Mouse (Mus musculus) CH12.LX (cell line): ENCODE measurements around the gene Cacna1s. TPM values are rescaled to one million over a fixed set of nuclear protein-coding genes. Genes with fewer than 3 reads are reported as not detected.

Source experiments
- DNase-seq: peaks from one replicate; pipeline ENCODE4 v3.0.0-alpha.2; 2013; ENCODE audit errors: extremely low read depth
- H3K27ac ChIP-seq: 2 replicates; pipeline ENCODE4 v1.5.1; 2012; ENCODE audit warnings: low read depth, mild to moderate bottlenecking, control low read depth, moderate library complexity; ENCODE audit not compliant: insufficient read depth
- H3K27me3 ChIP-seq: replicated peaks from 2 replicates; pipeline ENCODE3; 2012; ENCODE audit warnings: inconsistent platforms
- H3K36me3 ChIP-seq, 2 experiments: replicated peaks in 1 of 2; 2 replicates each; pipeline versions ENCODE3 to v1.6.1; 2012; ENCODE audit warnings: inconsistent platforms in 1 of 2, low read length in 1 of 2, mild to moderate bottlenecking in 1 of 2, mixed read lengths in 1 of 2, moderate library complexity in 1 of 2; ENCODE audit not compliant: control insufficient read depth in 1 of 2, insufficient read depth in 1 of 2
- H3K4me1 ChIP-seq, 2 experiments: 2 replicates each; pipeline ENCODE4 v1.6.1; 2012; ENCODE audit warnings: inconsistent platforms in 1 of 2, moderate library complexity in 1 of 2; ENCODE audit not compliant: insufficient read depth in 2 of 2, control insufficient read depth in 1 of 2
- H3K4me2 ChIP-seq: 2 replicates; pipeline ENCODE4 v1.6.1; 2012; ENCODE audit warnings: low read depth, mild to moderate bottlenecking, control low read depth; ENCODE audit not compliant: poor library complexity, insufficient read depth, severe bottlenecking
- H3K4me3 ChIP-seq, 3 experiments: fragments of 150-350 bp in 1 of 3; sonication (generic) in 1 of 3; replicated peaks in 1 of 3; 2 replicates each; pipeline versions ENCODE3 to v1.5.1; 2011 to 2012; ENCODE audit warnings: low read depth in 2 of 3, low read length in 2 of 3, mild to moderate bottlenecking in 2 of 3, moderate library complexity in 2 of 3, control low read depth in 1 of 3, improper control_type of control experiment in 1 of 3, inconsistent platforms in 1 of 3, mixed read lengths in 1 of 3; ENCODE audit not compliant: poor library complexity in 1 of 3
- H3K79me2 ChIP-seq: replicated peaks from 2 replicates; pipeline ENCODE4 v1.6.1; 2012; ENCODE audit warnings: mild to moderate bottlenecking, moderate library complexity; ENCODE audit not compliant: control insufficient read depth, poor library complexity, insufficient read depth, severe bottlenecking; ENCODE audit errors: extremely low read depth
- H3K9ac ChIP-seq: 2 replicates; pipeline ENCODE4 v1.6.1; 2012; ENCODE audit warnings: low read depth, mild to moderate bottlenecking, control low read depth, moderate library complexity; ENCODE audit not compliant: insufficient read depth
- H3K9me3 ChIP-seq: replicated peaks from 2 replicates; pipeline ENCODE3; 2012; ENCODE audit warnings: low read length, inconsistent platforms, mixed read lengths
- BHLHE40 ChIP-seq: IDR thresholded peaks from 2 replicates; pipeline ENCODE4 v1.6.1; 2011; ENCODE audit warnings: mild to moderate bottlenecking, low read depth, low read length, improper control_type of control experiment
- CHD2 ChIP-seq: IDR thresholded peaks from 2 replicates; pipeline ENCODE4 v1.6.1; 2011; ENCODE audit warnings: low read length, improper control_type of control experiment
- ELF1 ChIP-seq: IDR thresholded peaks from 2 replicates; pipeline ENCODE4 v1.6.1; 2014; ENCODE audit warnings: low read depth, mild to moderate bottlenecking, inconsistent platforms, low read length, improper control_type of control experiment
- GABPA ChIP-seq: IDR thresholded peaks from 2 replicates; pipeline ENCODE4 v1.6.1; 2012; ENCODE audit warnings: low read depth, low read length, improper control_type of control experiment, inconsistent platforms; ENCODE audit not compliant: insufficient replicate concordance
- HCFC1 ChIP-seq: IDR thresholded peaks from 2 replicates; pipeline ENCODE4 v1.6.1; 2012; ENCODE audit warnings: low read depth, mild to moderate bottlenecking, inconsistent platforms, low read length, improper control_type of control experiment
- JUN ChIP-seq: IDR thresholded peaks from 2 replicates; pipeline ENCODE4 v1.6.1; 2011; ENCODE audit warnings: low read depth, mild to moderate bottlenecking, low read length, improper control_type of control experiment, moderate library complexity; ENCODE audit not compliant: insufficient read depth
- MXI1 ChIP-seq: IDR thresholded peaks from 2 replicates; pipeline ENCODE4 v1.6.1; 2011; ENCODE audit warnings: mild to moderate bottlenecking, low read depth, low read length, improper control_type of control experiment
- MYC ChIP-seq: IDR thresholded peaks from 2 replicates; pipeline ENCODE4 v1.6.1; 2011; ENCODE audit warnings: low read depth, mild to moderate bottlenecking, improper control_type of control experiment, low read length
- NRF1 ChIP-seq: IDR thresholded peaks from 2 replicates; pipeline ENCODE4 v1.6.1; 2014; ENCODE audit warnings: low read depth, mild to moderate bottlenecking, inconsistent platforms, low read length, improper control_type of control experiment, moderate library complexity
- POLR2A ChIP-seq: IDR thresholded peaks from 2 replicates; pipeline ENCODE4 v1.6.1; 2011; ENCODE audit warnings: low read depth, mild to moderate bottlenecking, improper control_type of control experiment, low read length
- POLR2AphosphoS2 ChIP-seq: IDR thresholded peaks from 2 replicates; pipeline ENCODE4 v1.6.1; 2011; ENCODE audit warnings: low read depth, low read length, improper control_type of control experiment
- RAD21 ChIP-seq: IDR thresholded peaks from 2 replicates; pipeline ENCODE4 v1.6.1; 2011; ENCODE audit warnings: low read depth, mild to moderate bottlenecking, low read length, improper control_type of control experiment, moderate library complexity
- RCOR1 ChIP-seq: conservative IDR thresholded peaks from 2 replicates; pipeline ENCODE4 v1.6.1; 2012; ENCODE audit warnings: low read depth, mild to moderate bottlenecking, inconsistent platforms, low read length, improper control_type of control experiment
- SIN3A ChIP-seq: IDR thresholded peaks from 2 replicates; pipeline ENCODE4 v1.6.1; 2012; ENCODE audit warnings: low read length, improper control_type of control experiment, inconsistent platforms
- TBP ChIP-seq: conservative IDR thresholded peaks from 2 replicates; pipeline ENCODE4 v1.6.1; 2011; ENCODE audit warnings: low read depth, low read length, improper control_type of control experiment
- USF1 ChIP-seq: IDR thresholded peaks from 2 replicates; pipeline ENCODE4 v1.6.1; 2014; ENCODE audit warnings: low read depth, mild to moderate bottlenecking, inconsistent platforms, low read length, improper control_type of control experiment
- USF2 ChIP-seq: conservative IDR thresholded peaks from 2 replicates; pipeline ENCODE4 v1.6.1; 2011; ENCODE audit warnings: low read depth, low read length, improper control_type of control experiment
- ZC3H11A ChIP-seq: IDR thresholded peaks from 2 replicates; pipeline ENCODE4 v1.6.1; 2012; ENCODE audit warnings: low read depth, mild to moderate bottlenecking, inconsistent platforms, low read length, improper control_type of control experiment
- dilution Hi-C: fragments of 300-500 bp; cut with MboI; formaldehyde crosslinking; loops from 2 replicates; pipeline ENCODE4 v1.14.3; 2020; ENCODE audit warnings: low sequenced_read_pairs; ENCODE audit not compliant: extremely low pct_unique_long_range_greater_than_20kb, extremely low pct_ligation_motif_present
- in situ Hi-C: fragments of 300-500 bp; cut with MboI; formaldehyde crosslinking; loops from 3 replicates; pipeline ENCODE4 v1.14.3; 2019; ENCODE audit warnings: low sequenced_read_pairs, low pct_ligation_motif_present, low pct_unique_long_range_greater_than_20kb, mixed read lengths
- polyA plus RNA-seq: library from polyadenylated mRNA; unstranded; fragments of >175 nt; gene quantifications from 2 replicates; pipeline ENCODE4 v1.2.1, GENCODE M21; 2012; ENCODE audit warnings: low read depth; ENCODE audit not compliant: insufficient read length
- total RNA-seq, 2 experiments: library from RNA; depleted of rRNA; stranded (reverse); fragments of 300-350 nt in 1 of 2; fragments of >200 nt in 1 of 2; gene quantifications; 2 replicates each; pipeline ENCODE4 v1.2.3; 2012 to 2014

Gene Cacna1s
- total and polyA plus RNA-seq, 3 experiments = 33.9 to 90.0 (median 61.7) TPM

GRCm38 (mm10) chr1:136007211-136008158, 45.1 kb upstream of the Cacna1s start, which contains the start of gene Tmem9:
TSS of gene Tmem9 (plus strand) at chr1:136008150.
- TF ChIP-seq GABPA = no peak
- no peak for TF ChIP-seq RCOR1
- no peak for TF ChIP-seq NRF1
- no peak for TF ChIP-seq USF2
- no peak for TF ChIP-seq HCFC1
- TF ChIP-seq POLR2AphosphoS2 = no peak
- no peak for TF ChIP-seq ELF1
- no peak for TF ChIP-seq CHD2
- TF ChIP-seq JUN = no peak
- TF ChIP-seq BHLHE40 = no peak
- TF ChIP-seq SIN3A = no peak
- TF ChIP-seq ZC3H11A = no peak
- no peak for TF ChIP-seq TBP
- no peak for TF ChIP-seq USF1
- TF ChIP-seq POLR2A = no peak
- TF ChIP-seq RAD21 = no peak
- no peak for TF ChIP-seq MXI1
- no peaks in the 10 kb centered on the region for H3K79me2 ChIP-seq
- dilution Hi-C loops = no loop called here
- no peak for DNase-seq
- H3K27me3 ChIP-seq = peaks cover 19% of the 10 kb centered on the region
- no peaks in the 10 kb centered on the region for H3K9me3 ChIP-seq
- peak within 1 kb of the TSS; percentile 24; the same call in 1 of the 2 replicates for H3K4me2 ChIP-seq
- in situ Hi-C loops = no loop called here
- H3K36me3 ChIP-seq = no peaks in the 10 kb centered on the region
- H3K4me3 ChIP-seq = no peak within 1 kb of the TSS
- H3K4me1 ChIP-seq = no peaks in the 10 kb centered on the region
- no peak within 1 kb of the TSS for H3K9ac ChIP-seq
- no peak within 1 kb of the TSS for H3K27ac ChIP-seq

GRCm38 (mm10) chr1:136008159-136008533, 44.4 kb upstream of the Cacna1s start:
- H3K4me1 ChIP-seq = peaks cover 0 to 5% of the 10 kb centered on the region in 2 experiments; a peak in 1 of 4 replicates
- no peak overlapping the region for H3K4me3 ChIP-seq
- no peak overlapping the region for H3K27ac ChIP-seq
- H3K79me2 ChIP-seq = no peaks in the 10 kb centered on the region
- DNase-seq = no peak
- no peaks in the 10 kb centered on the region for H3K36me3 ChIP-seq
- H3K4me2 ChIP-seq = peak overlapping the region; percentile 24; the same call in 1 of the 2 replicates
- dilution Hi-C loops (no loop called here), in situ Hi-C loops (no loop called here)
- no peak overlapping the region for H3K9ac ChIP-seq
- TF ChIP-seq MYC (0 out of 2 replicates have a peak, but pooled peaks have one; percentile 28), BHLHE40 (peak; percentile 49), RCOR1 (no peak)
- no peaks in the 10 kb centered on the region for H3K9me3 ChIP-seq
- H3K27me3 ChIP-seq = peaks cover 16% of the 10 kb centered on the region
